Mouse (Mus musculus) E14TG2a.4 (cell line): ENCODE results near the gene P2ry14.

Source experiments
- CTCF ChIP-seq: conservative IDR thresholded peaks from 2 replicates; pipeline ENCODE4 v1.5.1; 2014; ENCODE audit warnings: low read length
- POU5F1 ChIP-seq: IDR thresholded peaks from 2 replicates; pipeline ENCODE4 v1.6.1; 2014; ENCODE audit warnings: low read length, borderline replicate concordance

GRCm38 (mm10) chr3:59104462-59104861, 49.0 kb downstream of the P2ry14 start:
- TF ChIP-seq CTCF: no peak
- TF ChIP-seq POU5F1: no peak
